Mouse (Mus musculus): ENCODE measurements around the gene Igsf6.
A peak's percentile ranks its signal among the peaks of the same experiment; 100 is the strongest.
"Not testable (repeated sequence)": the region's sequence is repeated elsewhere in the genome, so short reads cannot be mapped to it uniquely, and the experiment has no call there.

Gene Igsf6

GRCm38 (mm10) chr7:121053071-121053470 lies 21.3 kb downstream of the Igsf6 start:
- DNase-seq: no peak

- no peak for DNase-seq
Measured at GRCm38 (mm10) chr7:121047624-121048023, 26.7 kb downstream of the Igsf6 start.

GRCm38 (mm10) chr7:121045671-121046453 lies 28.5 kb downstream of the Igsf6 start:
- DNase-seq: no peak

- no peak for DNase-seq
Measured at GRCm38 (mm10) chr7:121044251-121044650, 30.1 kb downstream of the Igsf6 start.

GRCm38 (mm10) chr7:121043510-121043909 lies 30.9 kb downstream of the Igsf6 start:
- no peak for DNase-seq

- DNase-seq: no peak
Measured at GRCm38 (mm10) chr7:121043004-121043403, 31.4 kb downstream of the Igsf6 start.

GRCm38 (mm10) chr7:121041989-121042388 lies 32.4 kb downstream of the Igsf6 start:
- no peak for DNase-seq

- no peak for DNase-seq
Measured at GRCm38 (mm10) chr7:121040595-121040994, 33.8 kb downstream of the Igsf6 start.

- no peak for DNase-seq
Measured at GRCm38 (mm10) chr7:121035161-121035721, 39.1 kb downstream of the Igsf6 start.

GRCm38 (mm10) chr7:121034701-121035141 lies 39.7 kb downstream of the Igsf6 start:
- no peak for DNase-seq

GRCm38 (mm10) chr7:121033856-121034652 lies 40.3 kb downstream of the Igsf6 start, which contains the start of gene Mettl9:
Mettl9 (plus strand) TSS chr7:121034445.
- peak; percentile 94 for DNase-seq

GRCm38 (mm10) chr7:121029947-121030346 lies 44.4 kb downstream of the Igsf6 start:
- DNase-seq: not testable (repeated sequence)

GRCm38 (mm10) chr7:121026300-121026699 lies 48.1 kb downstream of the Igsf6 start:
- no peak for DNase-seq

GRCm38 (mm10) chr7:121025221-121026008 lies 49.0 kb downstream of the Igsf6 start:
- DNase-seq: no peak

- no peak for DNase-seq
Measured at GRCm38 (mm10) chr7:121020277-121020676, 54.1 kb downstream of the Igsf6 start.

GRCm38 (mm10) chr7:121018778-121019177 lies 55.6 kb downstream of the Igsf6 start:
- no peak for DNase-seq

GRCm38 (mm10) chr7:121014486-121014885 lies 59.9 kb downstream of the Igsf6 start:
- no peak for DNase-seq

Data from layer of hippocampus, adult 9-11 months (tissue).